Mouse (Mus musculus) embryonic stem cell, embryonic (primary cell): ENCODE measurements around the gene Pask.

Source experiments
- CTCF ChIA-PET, 4 experiments: fragments of 300-600 bp in 2 of 4; fragments of 350-600 bp in 2 of 4; sonication (Branson Sonifier 250); formaldehyde crosslinking; loops; one replicate each; lab custom pipeline; 2022; ENCODE audit warnings: inconsistent platforms in 2 of 4; lab: Charles Lee
- POLR2A ChIA-PET, 4 experiments: fragments of 300-600 bp in 2 of 4; fragments of 350-600 bp in 2 of 4; sonication (Branson Sonifier 250); formaldehyde crosslinking; loops; one replicate each; lab custom pipeline; 2022; ENCODE audit warnings: antibody characterized with exemption in 4 of 4, inconsistent platforms in 1 of 4; lab: Charles Lee

Gene Pask

GRCm38 (mm10) chr1:93342648-93343503 lies at the start of gene Pask, which contains the start of gene Ppp1r7:
TSS of gene Pask (minus strand) at chr1:93343482.
TSS of gene Ppp1r7 (plus strand) at chr1:93342854.
- POLR2A ChIA-PET = interaction anchor here in 3 of 4 experiments (0.5 to 2.6 kb wide), 45 partner anchors 9 to 482 kb away, joined by 3 to 19 read pairs (median 4); partner anchors contain the start of genes Dtymk (in 2 of the 3), Farp2 (in 2 of the 3), Sned1 (in 2 of the 3) and D2hgdh (in 1 of the 3)
- CTCF ChIA-PET = interaction anchor here in 3 of 4 experiments (0.6 to 1.0 kb wide), 6 partner anchors 15 to 200 kb away, joined by 3 to 4 read pairs (median 3); no protein-coding TSS in a partner anchor

GRCm38 (mm10) chr1:93388906-93389305 lies 45.6 kb upstream of the Pask start:
- ChIA-PET POLR2A (no interaction called here), CTCF (no interaction called here)

DNA sequence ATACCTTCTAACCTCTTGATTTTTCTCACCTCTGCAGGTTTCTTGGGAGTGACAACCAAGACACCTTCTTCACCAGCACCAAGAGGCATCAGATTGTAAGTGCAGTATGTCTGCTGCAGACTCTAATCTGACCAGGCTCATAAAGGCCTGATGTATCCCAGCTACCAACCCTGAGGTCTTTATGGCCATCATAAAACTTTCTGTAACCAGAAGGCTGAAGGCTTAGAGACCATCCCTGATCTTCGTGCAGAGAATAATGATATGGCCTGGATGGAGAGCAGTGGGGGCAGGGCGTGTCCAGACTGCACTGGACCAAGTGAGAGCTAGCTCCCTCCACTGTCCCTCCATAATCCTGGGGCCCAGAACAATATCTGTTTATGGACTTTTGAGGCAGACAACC lies 43.9 kb upstream of the Pask start:
- POLR2A ChIA-PET = no interaction called here

DNA sequence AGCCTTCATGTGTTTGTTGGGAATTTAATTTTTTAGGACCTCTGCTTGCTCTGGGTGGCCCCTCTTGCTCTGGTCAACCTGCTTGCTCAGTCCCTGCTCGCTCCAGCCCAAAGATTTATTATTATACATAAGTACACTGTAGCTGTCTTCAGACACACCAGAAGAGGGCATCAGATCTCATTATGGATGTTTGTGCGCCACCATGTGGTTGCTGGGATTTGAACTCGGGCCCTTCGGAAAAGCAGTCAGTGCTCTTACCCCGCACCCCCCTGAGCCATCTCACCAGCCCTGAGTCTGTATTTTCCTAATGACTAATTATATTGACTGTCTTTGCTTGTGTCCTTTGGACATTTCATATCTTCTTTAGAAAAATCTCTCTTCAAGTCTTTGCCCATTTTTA lies 35.8 kb upstream of the Pask start:
- POLR2A ChIA-PET = interaction anchor here in 1 of 4 experiments (0.6 to 0.7 kb wide), 2 partner anchors 89 to 298 kb away, joined by 3 read pairs; no protein-coding TSS in a partner anchor
- CTCF ChIA-PET = interaction anchor here in 3 of 4 experiments (0.6 to 1.1 kb wide), 5 partner anchors 15 to 133 kb away, joined by 3 to 12 read pairs (median 3); partner anchors contain the start of gene Farp2 (in 1 of the 3)

More for the DNA sequence above, 43.9 kb upstream of the Pask start:
- CTCF ChIA-PET = no interaction called here

DNA sequence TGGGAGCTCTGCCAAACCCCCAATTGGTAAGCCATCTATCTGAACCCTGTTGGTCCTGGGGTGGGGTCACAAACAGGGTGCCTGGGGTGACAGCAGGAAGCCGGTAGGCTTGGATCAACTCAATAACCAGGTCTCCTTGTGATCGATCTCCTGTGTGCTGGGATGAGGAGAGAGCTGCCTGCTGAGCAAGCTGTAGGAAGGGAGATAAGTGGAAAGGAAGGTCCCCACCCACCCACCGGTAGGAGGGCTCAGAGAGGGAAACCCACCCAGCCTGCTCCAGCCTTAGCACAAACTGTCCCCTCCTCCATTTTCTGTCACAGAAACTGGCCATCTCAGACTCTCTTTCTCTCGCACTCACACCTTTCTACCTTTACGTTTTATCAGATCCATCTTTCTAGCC lies 34.0 kb upstream of the Pask start:
- ChIA-PET CTCF (no interaction called here), POLR2A (interaction anchor here in 2 of 4 experiments (1.1 to 1.3 kb wide), 3 partner anchors 9 to 34 kb away, joined by 3 to 4 read pairs (median 3); partner anchors contain the start of gene Pask (in 1 of the 2))

DNA sequence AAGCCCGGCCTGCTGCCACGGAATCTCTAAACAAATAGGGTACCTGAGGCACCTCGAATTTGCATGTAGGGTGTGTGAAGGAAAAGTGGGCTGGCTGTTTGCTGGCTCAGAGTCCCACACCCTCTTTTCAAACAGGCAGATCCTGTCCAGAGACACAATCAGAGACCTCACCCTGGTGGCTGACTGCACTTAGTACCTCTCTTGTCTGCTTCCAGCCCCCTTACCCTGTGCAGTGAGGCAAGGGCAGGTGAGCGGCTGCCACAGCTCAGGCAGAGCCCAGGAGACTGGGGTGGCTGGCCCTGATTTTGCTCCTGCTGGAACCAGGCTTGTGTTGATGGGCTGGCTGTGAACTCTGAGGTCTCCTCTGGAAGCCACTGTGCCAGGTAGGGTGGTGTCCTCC lies 30.4 kb upstream of the Pask start, which contains the start of gene Ano7:
Gene Ano7, plus strand, starts transcription at position 266 of the 400 bp plus-strand sequence.
- ChIA-PET CTCF (interaction anchor here in 1 of 4 experiments (0.6 kb wide), 1 partner anchor 182 kb away, joined by 3 read pairs; no protein-coding TSS in a partner anchor), POLR2A (no interaction called here)

- CTCF ChIA-PET = no interaction called here
- POLR2A ChIA-PET = interaction anchor here in 1 of 4 experiments (0.5 to 1.0 kb wide), 2 partner anchors 22 to 110 kb away, joined by 3 read pairs; no protein-coding TSS in a partner anchor
Measured at GRCm38 (mm10) chr1:93365641-93366040, 22.4 kb upstream of the Pask start.

DNA sequence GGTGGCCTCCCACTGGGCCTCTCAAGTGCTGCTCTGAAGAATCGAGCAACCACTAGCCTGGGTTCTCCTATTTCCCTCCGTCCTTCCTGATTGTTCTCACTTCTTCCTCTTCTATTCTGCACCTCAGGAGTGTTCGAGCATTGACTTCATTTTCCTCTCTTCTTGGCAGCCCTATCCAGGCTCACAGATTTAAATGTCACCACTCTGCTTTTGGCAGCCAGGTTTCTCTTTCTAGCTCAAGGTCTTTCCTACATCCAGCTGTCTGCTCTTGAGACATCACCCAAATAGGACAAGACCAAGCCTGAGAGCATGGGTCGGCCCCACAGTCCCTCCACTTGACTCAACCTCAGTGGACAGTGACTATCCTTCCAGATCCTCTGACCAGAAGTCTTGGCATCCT lies 19.4 kb upstream of the Pask start:
- POLR2A ChIA-PET = no interaction called here

DNA sequence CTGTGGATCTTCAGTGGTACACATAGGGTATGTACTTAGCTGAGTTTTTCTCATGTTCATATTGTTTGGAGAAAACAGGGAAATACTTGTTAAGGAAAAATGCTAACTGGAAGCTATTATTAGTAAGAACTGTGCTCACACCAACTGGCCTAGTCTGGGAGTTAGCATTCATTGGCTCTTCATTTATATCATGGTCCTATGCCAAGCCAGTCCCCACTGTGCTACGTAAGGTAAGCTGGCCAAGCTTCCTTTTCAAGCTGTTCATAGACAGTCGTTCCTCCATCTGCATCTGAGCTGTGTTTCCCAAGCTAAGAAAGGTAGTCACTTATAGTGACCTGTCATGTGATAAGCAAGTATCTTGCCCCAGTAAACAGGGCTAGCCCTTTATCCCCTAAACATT lies 9.4 kb upstream of the Pask start:
- POLR2A ChIA-PET = interaction anchor here in 3 of 4 experiments (0.8 to 2.2 kb wide), 4 partner anchors 9 to 117 kb away, joined by 3 to 16 read pairs (median 6); partner anchors contain the start of genes Pask (in 3 of the 3) and Ppp1r7 (in 1 of the 3)
- CTCF ChIA-PET = interaction anchor here in 1 of 4 experiments (0.5 kb wide), 1 partner anchor 43 kb away, joined by 5 read pairs; no protein-coding TSS in a partner anchor

More for the DNA sequence above, 19.4 kb upstream of the Pask start:
- CTCF ChIA-PET = no interaction called here

GRCm38 (mm10) chr1:93349701-93350100 lies 6.4 kb upstream of the Pask start:
- POLR2A ChIA-PET = interaction anchor here in 2 of 4 experiments (1.2 to 1.4 kb wide), 2 partner anchors 13 to 95 kb away, joined by 3 read pairs; no protein-coding TSS in a partner anchor
- CTCF ChIA-PET = no interaction called here

- ChIA-PET CTCF (no interaction called here), POLR2A (interaction anchor here in 1 of 4 experiments (0.7 kb wide), 1 partner anchor 21 kb away, joined by 3 read pairs; no protein-coding TSS in a partner anchor)
Measured at GRCm38 (mm10) chr1:93347176-93347575, 3.9 kb upstream of the Pask start.

DNA sequence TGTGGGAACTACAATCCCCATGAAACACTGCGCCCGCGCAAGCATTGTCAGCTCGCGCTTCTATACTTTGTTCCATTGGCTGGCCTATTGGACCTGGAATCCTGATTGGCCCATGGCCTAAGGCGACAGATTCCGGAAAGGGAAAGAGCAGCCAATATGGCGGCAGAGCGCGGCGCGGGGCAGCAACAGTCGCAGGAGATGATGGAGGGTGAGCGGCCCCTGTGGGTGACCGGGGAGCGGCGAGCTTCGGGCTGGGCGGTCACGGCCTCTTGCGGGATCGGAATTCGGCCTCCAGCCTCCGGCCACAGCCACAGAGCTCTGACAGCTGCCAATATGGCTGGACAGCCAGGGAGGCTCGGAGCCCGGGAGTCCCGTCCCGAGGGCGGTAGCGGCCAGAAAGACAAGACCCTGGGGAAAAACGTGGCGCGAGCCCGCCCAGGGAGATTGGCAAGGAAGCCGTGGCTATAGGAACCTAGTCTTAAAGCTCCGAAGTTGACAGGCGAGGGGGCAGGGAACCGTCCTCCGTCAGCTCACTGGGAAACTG lies 294 bp upstream of the Pask start:
- CTCF ChIA-PET = interaction anchor here (0.5 to 1.0 kb wide), 6 partner anchors 14 to 341 kb away, joined by 3 to 6 read pairs (median 3); no protein-coding TSS in a partner anchor
- POLR2A ChIA-PET = interaction anchor here in 3 of 4 experiments (0.5 to 2.6 kb wide), 45 partner anchors 9 to 481 kb away, joined by 3 to 19 read pairs (median 4); partner anchors contain the start of genes Dtymk (in 2 of the 3), Farp2 (in 2 of the 3), D2hgdh (in 1 of the 3) and Hdlbp (in 1 of the 3)

GRCm38 (mm10) chr1:93334621-93335020 lies 8.7 kb downstream of the Pask start:
- POLR2A ChIA-PET = interaction anchor here in 1 of 4 experiments (1.2 kb wide), 1 partner anchor 9 kb away, joined by 3 read pairs; no protein-coding TSS in a partner anchor
- CTCF ChIA-PET = no interaction called here

- ChIA-PET CTCF (no interaction called here), POLR2A (interaction anchor here in 2 of 4 experiments (1.0 to 1.9 kb wide), 3 partner anchors 16 to 21 kb away, joined by 3 to 4 read pairs (median 4); partner anchors contain the start of genes Mterf4 (in 1 of the 2) and Ppp1r7 (in 1 of the 2))
Measured at GRCm38 (mm10) chr1:93326446-93326845, 16.8 kb downstream of the Pask start.

- CTCF ChIA-PET = no interaction called here
- POLR2A ChIA-PET = interaction anchor here in 1 of 4 experiments (0.6 kb wide), 1 partner anchor 9 kb away, joined by 3 read pairs; no protein-coding TSS in a partner anchor
Measured at GRCm38 (mm10) chr1:93323973-93324372, 19.3 kb downstream of the Pask start.

DNA sequence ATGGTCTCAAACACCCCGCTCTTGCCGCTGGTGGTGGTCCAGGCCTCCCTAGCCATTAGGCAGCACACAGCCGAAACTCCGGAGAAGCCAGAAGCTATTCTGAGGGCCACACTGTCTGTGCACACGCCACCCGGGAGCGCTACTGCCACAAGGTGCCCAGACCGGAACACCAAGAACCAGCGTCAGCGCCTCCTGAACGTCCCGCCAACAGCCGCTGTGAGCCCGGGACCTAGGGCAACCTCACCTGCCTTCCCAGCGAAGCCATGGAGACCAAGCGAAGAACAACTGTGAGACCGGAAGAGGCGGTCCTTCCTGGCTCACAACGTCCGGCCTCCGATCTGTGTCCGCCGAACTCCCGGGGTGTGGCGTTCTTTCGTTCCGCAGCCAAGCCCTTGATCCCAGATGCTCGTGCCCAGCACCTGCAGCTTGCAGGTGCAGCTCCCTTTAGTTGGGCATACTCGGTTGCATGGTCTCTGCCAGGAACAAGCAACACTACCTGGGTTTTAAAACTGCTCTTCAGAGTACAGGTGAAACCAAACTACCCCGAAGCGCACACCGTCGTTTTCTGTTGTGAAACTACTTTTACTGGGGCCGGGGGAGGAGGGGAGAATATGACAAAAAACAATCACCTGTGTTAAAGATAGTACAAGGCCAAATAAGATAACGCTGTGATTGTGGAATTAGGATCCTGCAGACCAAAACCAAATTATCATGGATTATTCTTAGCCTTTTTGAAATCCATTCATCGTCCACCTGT lies 37.5 kb downstream of the Pask start, which contains the start of gene Mterf4:
Gene Mterf4, minus strand, starts transcription at position 335 of the 757 bp plus-strand sequence.
- POLR2A ChIA-PET = interaction anchor here in 3 of 4 experiments (0.5 to 1.7 kb wide), 21 partner anchors 9 to 363 kb away, joined by 3 to 6 read pairs (median 3); partner anchors contain the start of genes Sned1 (in 2 of the 3), Farp2 (in 1 of the 3), Hdlbp (in 1 of the 3) and Pask (in 1 of the 3)
- CTCF ChIA-PET = interaction anchor here in 2 of 4 experiments (0.5 to 1.3 kb wide), 2 partner anchors 177 to 222 kb away, joined by 4 to 6 read pairs; no protein-coding TSS in a partner anchor

- CTCF ChIA-PET = no interaction called here
- POLR2A ChIA-PET = interaction anchor here in 3 of 4 experiments (0.9 to 1.2 kb wide), 3 partner anchors 63 to 368 kb away, joined by 3 read pairs; no protein-coding TSS in a partner anchor
Measured at GRCm38 (mm10) chr1:93300578-93300977, 42.7 kb downstream of the Pask start.
